ENCODE assay signal across 19 mouse cellular contexts in the genomic region with DNA sequence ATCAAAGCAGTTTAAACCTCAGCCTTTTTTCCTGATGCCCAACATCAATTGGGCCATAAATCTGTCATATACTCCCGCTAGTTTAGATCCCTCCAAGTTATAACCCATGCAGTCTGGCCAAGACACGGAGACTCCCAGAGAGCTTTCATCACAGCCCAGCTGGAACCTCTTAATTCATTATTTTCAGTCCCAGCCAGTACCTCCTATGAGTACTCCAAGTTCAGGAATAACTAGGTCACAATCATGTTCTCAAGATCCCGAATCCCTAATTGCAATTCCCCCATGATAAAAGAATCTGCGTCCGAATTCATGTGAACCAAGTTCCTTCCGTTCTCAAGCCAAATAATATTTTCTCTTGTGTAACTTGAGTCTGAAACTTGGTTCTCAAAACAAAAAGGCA. TPM values are rescaled to one million over a fixed set of nuclear protein-coding genes. Genes with fewer than 3 reads are reported as not detected.
A peak's percentile ranks its signal among the peaks of the same experiment; 100 is the strongest.
DNase-seq lines count a peak whose midpoint lies in the region; ATAC-seq and TF ChIP-seq lines count a peak whose summit lies in the region.
"Had no signal": no experiment of that assay in that cellular context is flagged by ENCODE, and none has a peak within 500 bp of the region (broad histone marks: within the 10 kb centered on the region; RNA-seq: fewer than 3 reads in every experiment).

No protein-coding gene starts in this region.

- no peaks in the 10 kb centered on the region for H3K27me3 ChIP-seq in kidney, postnatal 0 days (ENCODE audit: insufficient read depth, low read length)
- H3K27me3 ChIP-seq in limb, embryonic 15.5 days = no peaks in the 10 kb centered on the region

- ATAC-seq in kidney, postnatal 0 days (replicated peaks; ENCODE audit: low FRiP score, low read depth) = 0 out of 2 replicates have a peak, but pooled peaks have one; percentile 25
- no peak for ATAC-seq in limb, embryonic 15.5 days (ENCODE audit: insufficient number of reproducible peaks, low FRiP score, low TSS enrichment, low read depth)
- ATAC-seq: activated CD4-positive, CD25-positive, alpha-beta regulatory T cell, adult 4 months had no signal

- DNase-seq in gastrocnemius, postnatal 25 days = peak; percentile 51
- no peak for DNase-seq in gastrocnemius, postnatal 4 days (ENCODE audit: low spot score in 2 of 2)
- DNase-seq in kidney, postnatal 0 days (ENCODE audit: low spot score) = peak; percentile 58
- DNase-seq in kidney, postnatal 25 days = no peak
- DNase-seq in forelimb bud, embryonic 11.5 days (ENCODE audit: low read depth, low spot score) = peak; percentile 69
- DNase-seq in thymus, postnatal 25 days = no peak
- no peak for DNase-seq in right cerebral cortex, postnatal 36 days (ENCODE audit: low spot score in 2 of 2)
- DNase-seq: kidney, postnatal 4 days; spleen, adult 18-20 months had no signal

- no peak overlapping the region for H3K4me3 ChIP-seq in kidney, postnatal 0 days (replicated peaks; ENCODE audit: low read depth, low read length)
- no peak overlapping the region for H3K4me3 ChIP-seq in limb, embryonic 15.5 days
- H3K4me3 ChIP-seq: left cerebral cortex, adult 2 months; myocyte had no signal

- WGBS in kidney, postnatal 0 days = 37% methylated on average over 6 of the region's 6 CpGs
- WGBS in limb, embryonic 15.5 days = 23% methylated on average over 6 of the region's 6 CpGs

- no peak overlapping the region for H3K4me2 ChIP-seq in kidney, postnatal 0 days (ENCODE audit: low read length)
- H3K4me2 ChIP-seq in limb, embryonic 15.5 days = no peak overlapping the region
- H3K4me2 ChIP-seq: hindbrain, embryonic 14.5 days had no signal

- H3K9me3 ChIP-seq in kidney, postnatal 0 days (replicated peaks; ENCODE audit: low read length) = no peaks in the 10 kb centered on the region
- H3K9me3 ChIP-seq in limb, embryonic 15.5 days = no peaks in the 10 kb centered on the region
- H3K9me3 ChIP-seq: G1E had no signal

- TF ChIP-seq CTCF in kidney, postnatal 0 days (IDR thresholded peaks at IDR 0.05; ENCODE audit: low read depth) = no peak

- peaks cover 4% of the 10 kb centered on the region; the same call in 1 of the 2 replicates for H3K4me1 ChIP-seq in kidney, postnatal 0 days (replicated peaks; ENCODE audit: insufficient read depth, low read length)
- H3K4me1 ChIP-seq in limb, embryonic 15.5 days = peaks cover 22% of the 10 kb centered on the region

- H3K36me3 ChIP-seq in kidney, postnatal 0 days (ENCODE audit: insufficient read depth, low read length) = no peaks in the 10 kb centered on the region
- H3K36me3 ChIP-seq in limb, embryonic 15.5 days = no peaks in the 10 kb centered on the region
- H3K36me3 ChIP-seq: G1E had no signal

- H3K9ac ChIP-seq in kidney, postnatal 0 days (ENCODE audit: low read depth, low read length) = no peak overlapping the region
- no peak overlapping the region for H3K9ac ChIP-seq in limb, embryonic 15.5 days
- H3K9ac ChIP-seq: hindbrain, embryonic 14.5 days; liver, embryonic 14.5 days had no signal

- H3K27ac ChIP-seq in kidney, postnatal 0 days = no peak overlapping the region
- peak overlapping the region; percentile 17; the same call in 1 of the 2 replicates for H3K27ac ChIP-seq in limb, embryonic 15.5 days
- H3K27ac ChIP-seq: hindbrain, embryonic 14.5 days; left cerebral cortex, adult 2 months; liver, embryonic 14.5 days; stomach, postnatal 0 days had no signal

RNA-seq across cellular contexts. Expression of a gene that starts 56.0 kb away (rescaled TPM):
- under 1 TPM; 0.08 to 0.15 TPM for total RNA-seq in gastrocnemius, postnatal 25 days (2021)
- under 1 TPM; 0.36 to 0.49 TPM for total RNA-seq in gastrocnemius, postnatal 4 days (2021)
- polyA plus RNA-seq in kidney, postnatal 0 days (2015; fragmentation: Nextera tagmentation; extraction: Ambion mirVana) = 0.20 and 0.26 TPM in 2 replicates
- 0.33 and 0.35 TPM in 2 replicates for polyA plus RNA-seq in limb, embryonic 15.5 days (2015; fragmentation: Nextera tagmentation; extraction: Ambion mirVana)
- total RNA-seq: common myeloid progenitor, adult 5-6 weeks; G1E; megakaryocyte-erythroid progenitor cell, adult 5-6 weeks had no signal
- polyA plus RNA-seq: activated CD4-positive, CD25-positive, alpha-beta regulatory T cell, adult 4 months; G1E; hindbrain, embryonic 14.5 days; liver, embryonic 14.5 days had no signal

RNA-seq across cellular contexts. Expression of a gene that starts 58.9 kb away (rescaled TPM):
- 10 to 100 TPM; 86.1 to 99.8 TPM for total RNA-seq in gastrocnemius, postnatal 25 days (2021)
- total RNA-seq in gastrocnemius, postnatal 4 days (2021) = 100 to 1,000 TPM; 389 to 440 TPM
- polyA plus RNA-seq in kidney, postnatal 0 days (2015; fragmentation: Nextera tagmentation; extraction: Ambion mirVana) = 13.2 and 13.4 TPM in 2 replicates
- polyA plus RNA-seq in limb, embryonic 15.5 days (2015; fragmentation: Nextera tagmentation; extraction: Ambion mirVana) = 30.3 and 31.2 TPM in 2 replicates
- total RNA-seq: megakaryocyte-erythroid progenitor cell, adult 5-6 weeks had no signal
- polyA plus RNA-seq: activated CD4-positive, CD25-positive, alpha-beta regulatory T cell, adult 4 months; G1E had no signal

Comparison
In these comparisons a context has a peak if more than half of its experiments do, and no peak if none do; other contexts are left out.
1. DNase-seq: peak in gastrocnemius, postnatal 25 days (single experiment), kidney, postnatal 0 days (single experiment) and forelimb bud, embryonic 11.5 days (single experiment); none in gastrocnemius, postnatal 4 days (0 of 2), kidney, postnatal 25 days (0 of 2), thymus, postnatal 25 days (single experiment) and right cerebral cortex, postnatal 36 days (0 of 2).